Mouse (Mus musculus): ENCODE measurements around the gene Cabin1. TPM values are rescaled to one million over a fixed set of nuclear protein-coding genes. Genes with fewer than 3 reads are reported as not detected.

Gene Cabin1
- polyA plus RNA-seq, 1 experiment from 2014 or later: 13.9 TPM

GRCm38 (mm10) chr10:75676819-75677565 lies 87.1 kb downstream of the Cabin1 start:
- WGBS: 50% methylated on average over 7 of the region's 7 CpGs

GRCm38 (mm10) chr10:75676286-75676685 lies 87.9 kb downstream of the Cabin1 start:
- H3K27me3 ChIP-seq (ENCODE audit: control insufficient read depth, insufficient read depth, low read length): no peaks in the 10 kb centered on the region
- TF ChIP-seq CTCF (IDR thresholded peaks at IDR 0.05; ENCODE audit: low read depth) (no peak), EP300 (optimal IDR thresholded peaks at IDR 0.05) (no peak)
- no peak overlapping the region for H3K4me3 ChIP-seq (ENCODE audit: low read depth, low read length)
- H3K9me3 ChIP-seq (ENCODE audit: control insufficient read depth, low read length): no peaks in the 10 kb centered on the region
- H3K27ac ChIP-seq (replicated peaks): peak overlapping the region; percentile 85
- 64% methylated on average over 2 of the region's 2 CpGs for WGBS
- ATAC-seq (ENCODE audit: low FRiP score, low TSS enrichment): no peak
- peaks cover 6% of the 10 kb centered on the region for H3K4me1 ChIP-seq (replicated peaks; ENCODE audit: control insufficient read depth, insufficient read depth)
- no peaks in the 10 kb centered on the region for H3K36me3 ChIP-seq (ENCODE audit: control insufficient read depth, insufficient read depth, low read length)
- no peak for DNase-seq (ENCODE audit: low spot score)
- H3K9ac ChIP-seq (ENCODE audit: low read length): 0 out of 2 replicates have a peak overlapping the region, but pooled peaks have one; percentile 18
- H3K4me2 ChIP-seq (replicated peaks; ENCODE audit: low read depth): no peak overlapping the region

More at GRCm38 (mm10) chr10:75676819-75677565, 87.1 kb downstream of the Cabin1 start:
- no peak for TF ChIP-seq CTCF (IDR thresholded peaks at IDR 0.05; ENCODE audit: low read depth)
- TF ChIP-seq EP300 (optimal IDR thresholded peaks at IDR 0.05): no peak
- Histone ChIP-seq H3K27ac (replicated peaks) (peak overlapping the region; percentile 85), H3K9me3 (ENCODE audit: control insufficient read depth, low read length) (no peaks in the 10 kb centered on the region), H3K36me3 (ENCODE audit: control insufficient read depth, insufficient read depth, low read length) (no peaks in the 10 kb centered on the region), H3K4me1 (replicated peaks; ENCODE audit: control insufficient read depth, insufficient read depth) (peaks cover 6% of the 10 kb centered on the region), H3K27me3 (ENCODE audit: control insufficient read depth, insufficient read depth, low read length) (no peaks in the 10 kb centered on the region), H3K4me2 (replicated peaks; ENCODE audit: low read depth) (no peak overlapping the region), H3K4me3 (ENCODE audit: low read depth, low read length) (no peak overlapping the region), H3K9ac (ENCODE audit: low read length) (0 out of 2 replicates have a peak overlapping the region, but pooled peaks have one; percentile 18)
- no peak for DNase-seq (ENCODE audit: low spot score)
- ATAC-seq (ENCODE audit: low FRiP score, low TSS enrichment): peak; percentile 44; the same call in 1 of the 2 replicates

GRCm38 (mm10) chr10:75675594-75675993 lies 88.5 kb downstream of the Cabin1 start:
- Histone ChIP-seq H3K9me3 (ENCODE audit: control insufficient read depth, low read length) (no peaks in the 10 kb centered on the region), H3K4me1 (replicated peaks; ENCODE audit: control insufficient read depth, insufficient read depth) (peaks cover 6% of the 10 kb centered on the region), H3K4me2 (replicated peaks; ENCODE audit: low read depth) (no peak overlapping the region), H3K27ac (replicated peaks) (peak overlapping the region; percentile 85), H3K4me3 (ENCODE audit: low read depth, low read length) (no peak overlapping the region), H3K36me3 (ENCODE audit: control insufficient read depth, insufficient read depth, low read length) (no peaks in the 10 kb centered on the region), H3K27me3 (ENCODE audit: control insufficient read depth, insufficient read depth, low read length) (no peaks in the 10 kb centered on the region), H3K9ac (ENCODE audit: low read length) (no peak overlapping the region)
- ATAC-seq (ENCODE audit: low FRiP score, low TSS enrichment): no peak
- no peak for DNase-seq (ENCODE audit: low spot score)
- TF ChIP-seq EP300 (optimal IDR thresholded peaks at IDR 0.05) (no peak), CTCF (IDR thresholded peaks at IDR 0.05; ENCODE audit: low read depth) (no peak)
- WGBS: 88% methylated on average over 8 of the region's 8 CpGs

DNA sequence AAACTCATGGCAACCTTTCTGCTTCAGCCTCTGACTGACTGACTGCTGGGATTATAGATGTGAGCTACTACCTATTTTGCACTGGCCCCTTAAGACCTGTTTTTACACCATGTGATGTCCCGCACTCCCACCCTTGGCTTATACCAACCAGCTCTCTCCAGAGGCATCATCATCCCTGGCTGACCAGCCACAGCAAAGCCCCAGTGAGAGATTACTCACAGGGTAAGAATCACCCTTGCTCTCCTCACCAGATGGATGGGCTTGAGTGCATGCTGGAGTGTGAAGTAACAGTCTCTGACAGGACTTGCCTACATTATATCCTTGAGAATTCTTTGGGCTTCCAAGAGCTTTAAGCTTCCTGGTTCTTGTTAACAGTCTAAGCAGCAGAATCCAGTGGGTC lies 94.2 kb downstream of the Cabin1 start:
- DNase-seq (ENCODE audit: low spot score): no peak
- TF ChIP-seq EP300 (optimal IDR thresholded peaks at IDR 0.05): no peak
- TF ChIP-seq CTCF (IDR thresholded peaks at IDR 0.05; ENCODE audit: low read depth): no peak

GRCm38 (mm10) chr10:75667911-75668270 lies 96.2 kb downstream of the Cabin1 start:
- peak; percentile 76 for DNase-seq (ENCODE audit: low spot score)
- ATAC-seq (ENCODE audit: low FRiP score, low TSS enrichment): peak; percentile 76
- Histone ChIP-seq H3K4me3 (ENCODE audit: low read depth, low read length) (peak overlapping the region; percentile 71), H3K4me1 (replicated peaks; ENCODE audit: control insufficient read depth, insufficient read depth) (no peaks in the 10 kb centered on the region; the same call in 1 of the 2 replicates), H3K4me2 (replicated peaks; ENCODE audit: low read depth) (peak overlapping the region; percentile 93), H3K9me3 (ENCODE audit: control insufficient read depth, low read length) (no peaks in the 10 kb centered on the region), H3K36me3 (ENCODE audit: control insufficient read depth, insufficient read depth, low read length) (peaks cover 1% of the 10 kb centered on the region), H3K27me3 (ENCODE audit: control insufficient read depth, insufficient read depth, low read length) (no peaks in the 10 kb centered on the region), H3K9ac (ENCODE audit: low read length) (peak overlapping the region; percentile 80), H3K27ac (replicated peaks) (peak overlapping the region; percentile 93)
- under 1% methylated on average over 23 of the region's 23 CpGs for WGBS
- no peak for TF ChIP-seq EP300 (optimal IDR thresholded peaks at IDR 0.05)
- peak; percentile 8; the same call in 1 of the 2 replicates for TF ChIP-seq CTCF (IDR thresholded peaks at IDR 0.05; ENCODE audit: low read depth)

More for the DNA sequence above, 94.2 kb downstream of the Cabin1 start:
- Histone ChIP-seq H3K27ac (replicated peaks) (no peak overlapping the region), H3K4me2 (replicated peaks; ENCODE audit: low read depth) (no peak overlapping the region), H3K9ac (ENCODE audit: low read length) (no peak overlapping the region), H3K36me3 (ENCODE audit: control insufficient read depth, insufficient read depth, low read length) (no peaks in the 10 kb centered on the region), H3K9me3 (ENCODE audit: control insufficient read depth, low read length) (no peaks in the 10 kb centered on the region), H3K27me3 (ENCODE audit: control insufficient read depth, insufficient read depth, low read length) (no peaks in the 10 kb centered on the region), H3K4me1 (replicated peaks; ENCODE audit: control insufficient read depth, insufficient read depth) (no peaks in the 10 kb centered on the region; the same call in 1 of the 2 replicates), H3K4me3 (ENCODE audit: low read depth, low read length) (no peak overlapping the region)
- ATAC-seq (ENCODE audit: low FRiP score, low TSS enrichment): no peak
- 86% methylated on average over 1 of the region's 1 CpGs for WGBS

Measured in stomach, postnatal 0 days (tissue).